Mouse (Mus musculus): ENCODE results near the gene Golph3.
A peak's percentile ranks its signal among the peaks of the same experiment; 100 is the strongest.
"Not testable (repeated sequence)": the region's sequence is repeated elsewhere in the genome, so short reads cannot be mapped to it uniquely, and the experiment has no call there.

Golph3 gene

GRCm38 (mm10) chr15:12360519-12361212 is 39.4 kb downstream of the Golph3 start:
- no peak for DNase-seq

GRCm38 (mm10) chr15:12362001-12362700 is 40.9 kb downstream of the Golph3 start:
- DNase-seq, result no peak

GRCm38 (mm10) chr15:12362701-12363040 is 41.4 kb downstream of the Golph3 start:
- no peak for DNase-seq

GRCm38 (mm10) chr15:12364096-12364495 is 42.8 kb downstream of the Golph3 start:
- no peak for DNase-seq

GRCm38 (mm10) chr15:12365416-12366071 is 44.3 kb downstream of the Golph3 start:
- DNase-seq, result no peak

DNA sequence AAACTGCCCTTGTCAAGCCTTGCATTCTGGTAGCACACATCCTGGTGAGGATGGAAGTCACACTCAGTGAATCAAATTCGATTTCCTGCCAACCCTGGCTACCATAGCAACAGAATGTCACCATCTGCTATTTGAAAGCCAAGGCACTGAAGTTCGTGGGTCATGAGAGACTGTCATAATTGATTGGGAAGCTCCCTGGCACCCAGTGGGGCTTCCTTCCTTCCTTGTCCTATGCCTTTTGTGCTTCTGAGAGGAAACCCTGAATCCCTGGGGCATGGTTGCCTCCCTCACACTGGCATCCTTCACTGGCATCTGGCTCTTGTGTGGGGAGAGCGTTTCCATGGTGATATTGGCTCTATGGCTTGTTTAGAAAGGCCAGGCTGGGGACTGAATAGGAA is 44.8 kb downstream of the Golph3 start:
- peak; percentile 56 for DNase-seq

DNA sequence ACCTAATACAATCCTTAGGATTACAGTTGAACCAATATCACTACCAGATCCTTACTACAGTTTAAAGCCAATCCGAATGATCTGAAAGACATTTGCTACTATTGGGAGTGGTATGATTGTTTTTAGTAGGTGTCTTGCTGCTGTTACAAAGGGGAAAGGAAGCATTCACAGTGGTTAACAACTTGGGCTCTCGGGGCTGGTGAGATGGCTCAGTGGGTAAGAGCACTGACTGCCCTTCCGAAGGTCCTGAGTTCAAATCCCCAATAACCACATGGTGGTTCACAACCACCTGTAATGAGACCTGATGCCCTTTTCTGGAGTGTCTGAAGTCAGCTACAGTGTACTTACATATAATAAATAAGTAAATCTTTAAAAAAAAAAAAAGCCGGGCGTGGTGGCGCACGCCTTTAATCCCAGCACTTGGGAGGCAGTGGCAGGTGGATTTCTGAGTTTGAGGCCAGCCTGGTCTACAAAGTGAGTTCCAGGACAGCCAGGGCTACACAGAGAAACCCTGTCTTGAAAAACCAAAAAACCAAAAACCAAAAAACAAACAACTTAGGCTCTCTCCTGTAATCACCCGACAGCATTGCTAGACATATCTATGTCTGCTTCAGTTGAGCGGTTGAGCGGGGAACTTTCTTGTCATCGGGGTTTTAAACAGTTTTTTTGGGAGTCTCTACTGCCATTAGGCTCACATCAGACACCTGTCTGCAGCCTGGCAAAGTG is 45.5 kb downstream of the Golph3 start:
- DNase-seq, result not testable (repeated sequence)

DNA sequence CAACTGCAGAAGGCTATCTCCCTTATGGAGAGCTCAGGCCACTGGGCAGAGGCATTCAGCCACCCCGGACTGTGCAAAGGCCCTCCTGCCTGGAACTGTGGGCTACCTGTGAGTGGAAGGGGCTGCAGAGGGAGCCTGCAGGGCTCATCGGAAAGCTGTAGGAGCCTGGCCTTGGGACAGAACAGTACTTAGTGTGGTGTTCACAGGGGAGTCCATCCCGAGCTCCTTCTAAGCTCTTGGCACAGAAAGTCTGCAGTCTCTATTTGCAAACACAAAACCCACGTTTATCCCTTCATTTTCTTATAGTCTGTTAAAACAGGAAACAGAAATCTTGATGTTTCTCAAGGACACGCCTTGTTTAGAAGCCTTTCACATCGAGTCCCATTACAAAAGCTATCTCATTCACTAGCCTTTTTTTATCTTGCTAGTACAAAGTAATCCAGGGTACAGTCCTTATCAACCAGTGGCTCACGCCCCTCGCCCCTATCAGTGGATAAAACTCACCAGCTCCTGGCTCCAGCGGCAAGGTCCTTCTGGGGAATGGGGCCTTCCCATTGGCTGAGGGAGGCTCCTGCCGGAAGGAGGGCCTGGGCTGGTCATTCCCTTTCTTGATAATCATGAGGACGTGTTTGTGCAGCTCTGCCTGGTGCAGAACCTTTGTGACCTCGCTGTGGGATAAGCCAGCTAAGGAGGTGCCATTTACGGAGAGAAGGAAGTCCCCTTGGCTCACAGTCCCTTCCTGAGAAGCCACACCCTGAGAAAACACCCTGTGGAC is 46.2 kb downstream of the Golph3 start:
- no peak for DNase-seq

- DNase-seq, result no peak
Observed at GRCm38 (mm10) chr15:12368357-12368756, 47.1 kb downstream of the Golph3 start.

DNA sequence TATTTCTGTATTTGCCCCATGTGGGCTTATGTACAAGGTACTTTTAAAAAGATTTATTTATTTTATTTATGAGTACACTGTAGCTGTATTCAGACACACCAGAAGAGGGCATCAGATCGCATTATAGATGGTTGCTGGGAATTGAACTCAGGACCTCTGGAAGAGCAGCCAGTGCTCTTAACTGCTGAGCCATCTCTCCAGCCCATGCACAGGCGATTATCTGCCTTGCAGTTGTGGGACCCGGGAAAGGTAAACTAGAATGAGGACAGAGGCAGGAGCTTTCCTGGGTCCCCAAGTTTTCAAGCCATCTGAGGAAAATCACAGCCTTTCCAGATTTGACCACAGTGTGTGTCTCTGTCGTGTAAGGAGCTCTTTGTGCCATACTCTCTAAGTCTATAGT is 47.6 kb downstream of the Golph3 start:
- no peak for DNase-seq

- no peak for DNase-seq
Observed at GRCm38 (mm10) chr15:12370096-12370495, 48.8 kb downstream of the Golph3 start.

DNA sequence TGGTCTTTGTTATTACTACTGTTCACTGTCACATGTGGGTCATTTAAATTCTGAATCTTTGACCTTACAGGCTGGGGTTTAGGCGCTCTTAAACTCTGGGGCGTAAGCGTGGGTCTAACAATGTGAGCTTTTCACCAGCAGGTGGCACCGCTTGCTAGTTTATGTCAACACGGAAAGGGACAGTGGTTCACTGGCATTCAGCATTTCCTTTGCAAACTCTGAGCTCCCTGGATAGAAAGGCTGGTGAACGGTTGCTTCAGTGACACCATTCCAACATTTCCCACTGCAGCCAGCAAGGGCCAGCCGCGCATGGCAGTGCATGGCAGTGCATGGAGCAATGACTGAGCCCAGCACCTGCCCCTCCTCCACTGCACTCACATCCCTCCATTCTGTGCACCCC is 49.9 kb downstream of the Golph3 start:
- DNase-seq, result peak; percentile 77

DNA sequence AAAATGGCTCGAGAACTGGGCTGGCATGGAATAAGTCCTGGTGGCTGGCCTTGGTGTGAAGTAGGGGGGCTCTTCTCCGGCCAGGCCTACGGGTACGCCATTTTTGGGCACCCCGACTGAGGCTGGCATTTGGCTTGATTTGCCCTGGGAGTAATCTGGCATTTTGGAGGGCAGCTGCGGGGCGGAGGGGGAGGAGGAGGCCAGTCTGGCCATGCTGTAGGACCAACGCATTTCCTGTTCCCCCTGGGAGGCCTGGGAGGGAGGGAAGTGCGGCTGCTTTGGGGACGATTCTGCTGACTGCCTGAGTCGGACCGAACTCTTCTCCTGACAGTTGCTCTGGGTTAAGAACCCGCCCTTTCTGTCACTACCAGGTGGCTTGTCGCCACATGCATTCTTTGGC is 52.2 kb downstream of the Golph3 start:
- DNase-seq, result no peak

GRCm38 (mm10) chr15:12373918-12374317 is 52.7 kb downstream of the Golph3 start:
- no peak for DNase-seq

- DNase-seq, result no peak
Observed at GRCm38 (mm10) chr15:12374916-12375315, 53.7 kb downstream of the Golph3 start.

- DNase-seq, result peak; percentile 76
Observed at GRCm38 (mm10) chr15:12375641-12376311, 54.5 kb downstream of the Golph3 start.

- DNase-seq, result no peak
Observed at GRCm38 (mm10) chr15:12376491-12377069, 55.3 kb downstream of the Golph3 start.

DNA sequence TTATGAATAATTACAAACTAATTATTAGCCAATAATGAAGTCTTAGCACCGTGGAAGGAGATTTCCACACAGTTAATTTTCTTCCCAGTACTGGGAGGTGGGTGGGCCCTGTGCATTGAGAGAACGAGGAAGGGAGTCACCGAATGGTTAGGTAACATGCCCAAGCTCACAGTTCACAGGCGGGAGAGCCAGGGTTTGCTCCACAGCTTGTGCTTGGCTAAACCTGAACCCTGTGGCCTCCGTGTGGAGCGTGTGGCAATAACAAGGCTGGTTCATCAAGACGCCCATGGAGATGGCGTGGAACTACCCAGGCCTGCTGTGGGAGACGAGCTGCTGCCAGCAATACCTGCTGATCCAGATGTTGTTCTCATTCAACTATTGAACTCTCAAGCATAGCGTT is 56.5 kb downstream of the Golph3 start:
- DNase-seq, result no peak

DNA sequence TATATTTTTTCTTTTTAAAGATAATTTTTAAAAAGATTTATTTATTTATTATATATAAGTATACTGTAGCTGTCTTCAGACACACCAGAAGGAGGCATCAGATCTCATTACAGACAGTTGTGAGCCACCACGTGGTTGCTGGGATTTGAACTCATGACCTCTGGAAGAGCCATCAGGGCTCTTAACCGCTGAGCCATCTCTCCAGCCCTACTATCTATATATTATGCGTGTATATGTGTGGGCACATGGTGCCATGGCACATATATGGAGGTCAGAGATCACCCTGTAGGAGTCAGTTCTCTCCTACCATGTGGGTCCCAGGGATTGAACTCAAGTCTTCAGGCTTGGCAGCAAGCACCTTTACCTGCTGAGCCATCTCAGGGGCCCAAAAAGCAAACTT is 58.8 kb downstream of the Golph3 start:
- no peak for DNase-seq

DNA sequence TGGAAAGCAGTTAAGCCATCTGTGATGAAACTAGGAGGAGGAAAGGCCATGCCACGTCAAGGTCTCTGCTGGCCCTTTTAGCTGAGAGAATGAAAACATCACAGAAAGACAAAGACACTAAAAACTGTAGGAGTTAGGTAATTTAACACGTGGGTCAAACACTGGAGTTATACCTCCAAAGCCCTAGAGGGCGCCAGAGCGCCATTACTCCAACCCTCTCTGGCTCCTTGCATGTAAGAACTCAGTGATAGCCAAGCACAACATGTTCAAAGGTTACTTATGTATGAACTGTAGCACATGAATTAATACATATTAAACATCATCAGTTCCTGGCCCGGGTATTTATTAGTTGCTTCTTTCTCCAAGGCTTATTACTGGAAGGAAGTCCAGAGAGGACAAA is 59.3 kb downstream of the Golph3 start:
- no peak for DNase-seq

GRCm38 (mm10) chr15:12384679-12385078 is 63.4 kb downstream of the Golph3 start:
- DNase-seq, result no peak
